Mouse (Mus musculus) megakaryocyte, embryonic 14.5 days (primary cell): ENCODE measurements around the gene Spata2l.

ENCODE experiments used
- FLI1 ChIP-seq: IDR thresholded peaks from 2 replicates; pipeline ENCODE4 v1.6.1; 2012; ENCODE audit warnings: low read length, inconsistent platforms, mixed read lengths
- GATA1 ChIP-seq: IDR thresholded peaks from 3 replicates; pipeline ENCODE4 v1.6.1; 2012; ENCODE audit warnings: mixed read lengths, low read length, inconsistent platforms, borderline replicate concordance

DNA sequence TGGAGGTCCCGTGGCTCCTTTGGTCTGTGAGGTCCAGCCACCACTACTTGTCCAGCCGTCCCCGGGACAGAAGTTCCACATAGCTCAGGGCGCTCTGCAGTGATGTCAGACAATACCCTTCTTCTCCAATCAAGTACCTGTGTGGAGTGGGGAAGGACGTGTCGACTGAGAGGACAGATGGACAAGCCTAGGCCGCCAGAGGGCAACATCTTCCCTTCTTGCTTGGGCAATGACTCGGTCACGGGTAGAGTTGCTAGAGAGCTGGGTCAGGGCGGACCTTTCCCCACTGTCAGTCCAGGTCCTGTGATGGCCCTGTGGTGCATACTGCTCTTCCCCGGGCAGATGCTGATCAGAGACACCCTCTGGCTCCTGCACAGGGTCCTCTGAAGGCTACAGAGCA is 7.0 kb upstream of the Spata2l start:
- TF ChIP-seq FLI1 (no peak), GATA1 (no peak)
